Mouse (Mus musculus) mouse embryonic stem cell (cell line): ENCODE measurements around the gene Tnfrsf1b.

Experiments used
- in situ Hi-C, 2 experiments: fragments of 300-500 bp; cut with MboI; formaldehyde crosslinking; loops; 1 replicate in 1 of 2; 3 replicates in 1 of 2; pipeline ENCODE4 v1.14.3; 2019 to 2020; ENCODE audit warnings: low sequenced_read_pairs in 2 of 2, low pct_unique_long_range_greater_than_20kb in 1 of 2, mixed read lengths in 1 of 2; ENCODE audit not compliant: unreplicated experiment in 1 of 2

Gene Tnfrsf1b

GRCm38 (mm10) chr4:145246173-145247011 is at the start of gene Tnfrsf1b:
Tnfrsf1b (minus strand) TSS chr4:145246870.
- in situ Hi-C loops: no loop called here

GRCm38 (mm10) chr4:145295589-145296300 is 49.1 kb upstream of the Tnfrsf1b start:
- in situ Hi-C loops: loop anchor here (25.0 kb wide), 1 partner anchor 408 kb away; the partner anchor contains the start of gene Dhrs3 (in 2 of the 2)

GRCm38 (mm10) chr4:145294588-145294987 is 47.9 kb upstream of the Tnfrsf1b start:
- in situ Hi-C loops: loop anchor here (25.0 kb wide), 1 partner anchor 407 kb away; the partner anchor contains the start of gene Dhrs3 (in 2 of the 2)

GRCm38 (mm10) chr4:145286369-145287120 is 39.9 kb upstream of the Tnfrsf1b start:
- in situ Hi-C loops: loop anchor here (25.0 kb wide), 1 partner anchor 399 kb away; the partner anchor contains the start of gene Dhrs3 (in 2 of the 2)

GRCm38 (mm10) chr4:145284675-145285074 is 38.0 kb upstream of the Tnfrsf1b start:
- in situ Hi-C loops: loop anchor here (5.0 to 25.0 kb wide), 2 partner anchors 72 to 397 kb away; partner anchors contain the start of gene Dhrs3 (in 2 of the 2)

GRCm38 (mm10) chr4:145283441-145283840 is 36.8 kb upstream of the Tnfrsf1b start:
- in situ Hi-C loops: loop anchor here (5.0 to 25.0 kb wide), 2 partner anchors 71 to 396 kb away; partner anchors contain the start of gene Dhrs3 (in 2 of the 2)

- in situ Hi-C loops: loop anchor here (5.0 to 25.0 kb wide), 2 partner anchors 69 to 394 kb away; partner anchors contain the start of gene Dhrs3 (in 2 of the 2)
Observed at GRCm38 (mm10) chr4:145280966-145281365, 34.3 kb upstream of the Tnfrsf1b start.

- in situ Hi-C loops: loop anchor here (25.0 kb wide), 1 partner anchor 392 kb away; the partner anchor contains the start of gene Dhrs3 (in 2 of the 2)
Observed at GRCm38 (mm10) chr4:145278724-145279370, 32.2 kb upstream of the Tnfrsf1b start.

- in situ Hi-C loops: loop anchor here (25.0 kb wide), 1 partner anchor 391 kb away; the partner anchor contains the start of gene Dhrs3 (in 2 of the 2)
Observed at GRCm38 (mm10) chr4:145278231-145278630, 31.6 kb upstream of the Tnfrsf1b start.

- in situ Hi-C loops: loop anchor here (25.0 kb wide), 1 partner anchor 389 kb away; the partner anchor contains the start of gene Dhrs3 (in 2 of the 2)
Observed at GRCm38 (mm10) chr4:145276368-145277249, 29.9 kb upstream of the Tnfrsf1b start.

GRCm38 (mm10) chr4:145274887-145275286 is 28.2 kb upstream of the Tnfrsf1b start:
- in situ Hi-C loops: loop anchor here (5.0 to 25.0 kb wide), 2 partner anchors 58 to 388 kb away; partner anchors contain the start of gene Dhrs3 (in 2 of the 2)

- in situ Hi-C loops: loop anchor here in 1 of 2 experiments (5.0 kb wide), 1 partner anchor 57 kb away; no protein-coding TSS in a partner anchor
Observed at GRCm38 (mm10) chr4:145273923-145274322, 27.3 kb upstream of the Tnfrsf1b start.

- in situ Hi-C loops: loop anchor here in 1 of 2 experiments (5.0 kb wide), 1 partner anchor 55 kb away; no protein-coding TSS in a partner anchor
Observed at GRCm38 (mm10) chr4:145272763-145273162, 26.1 kb upstream of the Tnfrsf1b start.

GRCm38 (mm10) chr4:145271634-145272033 is 25.0 kb upstream of the Tnfrsf1b start:
- in situ Hi-C loops: loop anchor here in 1 of 2 experiments (5.0 kb wide), 1 partner anchor 54 kb away; no protein-coding TSS in a partner anchor

- in situ Hi-C loops: loop anchor here in 1 of 2 experiments (5.0 kb wide), 1 partner anchor 53 kb away; no protein-coding TSS in a partner anchor
Observed at GRCm38 (mm10) chr4:145270136-145270535, 23.5 kb upstream of the Tnfrsf1b start.

- in situ Hi-C loops: no loop called here
Observed at GRCm38 (mm10) chr4:145267631-145268110, 21.0 kb upstream of the Tnfrsf1b start.
